Mouse (Mus musculus) bone marrow, adult 2 months (tissue): ENCODE data around the gene Gphn. TPM values are rescaled to one million over a fixed set of nuclear protein-coding genes. Genes with fewer than 3 reads are reported as not detected.
"Not testable (repeated sequence)": the region's sequence is repeated elsewhere in the genome, so short reads cannot be mapped to it uniquely, and the experiment has no call there.

Source experiments
- H3K27ac ChIP-seq: fragments of 200-500 bp; 2 replicates; pipeline ENCODE4 v1.5.1; 2012; ENCODE audit warnings: low read depth, mild to moderate bottlenecking, control low read depth, inconsistent platforms, low read length; ENCODE audit not compliant: control insufficient read depth, poor library complexity, insufficient read depth
- H3K4me1 ChIP-seq: fragments of 200-500 bp; 2 replicates; pipeline ENCODE4 v1.6.1; 2011; ENCODE audit warnings: low read length; ENCODE audit not compliant: control insufficient read depth, insufficient read depth
- H3K4me3 ChIP-seq: fragments of 200-500 bp; replicated peaks from 2 replicates; pipeline ENCODE3; 2011; ENCODE audit warnings: mild to moderate bottlenecking, low read depth, low read length, control low read depth; ENCODE audit not compliant: control insufficient read depth
- CTCF ChIP-seq: fragments of 200-500 bp; IDR thresholded peaks from 2 replicates; pipeline ENCODE4 v1.5.1; 2011; ENCODE audit warnings: low read length, control low read depth; ENCODE audit not compliant: control insufficient read depth, insufficient read depth
- POLR2A ChIP-seq: fragments of 200-500 bp; IDR thresholded peaks from 2 replicates; pipeline ENCODE4 v1.6.1; 2011; ENCODE audit warnings: low read depth, mild to moderate bottlenecking, control low read depth, low read length, borderline replicate concordance; ENCODE audit not compliant: control insufficient read depth
- WGBS: fragments of 180-500 bp; shearing (Covaris S2); methylation state at CpG from one replicate; pipeline ENCODE4 v1.1.7; 2018; 5-methylcytosine and 5-hydroxymethylcytosine counted together
- polyA plus RNA-seq: library from polyadenylated mRNA; stranded (reverse); fragments of >200 nt; gene quantifications from 2 replicates; pipeline ENCODE4 v1.2.4, GENCODE M21; 2011; ENCODE audit warnings: low replicate concordance; ENCODE audit not compliant: missing spikeins, insufficient read depth, insufficient read length

Gphn gene
- polyA plus RNA-seq, 1 experiment = 3.7 TPM

DNA sequence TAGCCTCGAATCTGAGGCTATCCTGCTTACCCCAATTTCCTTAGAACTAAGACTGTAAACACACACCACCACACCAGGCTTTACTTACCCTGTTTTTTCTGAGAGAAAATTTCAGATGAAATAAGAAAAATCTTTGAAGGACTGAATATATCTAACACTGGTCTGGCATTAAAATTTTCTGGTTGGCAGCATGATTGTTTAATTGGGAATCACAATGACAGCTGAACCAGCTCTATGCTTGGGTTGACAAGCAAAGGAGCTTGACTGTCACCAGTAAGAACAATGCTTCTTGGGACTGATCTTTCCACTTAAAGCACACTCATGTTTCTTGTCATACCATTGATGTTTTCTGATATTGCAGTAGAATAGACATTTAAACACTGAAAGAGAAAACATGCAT, 296.0 kb downstream of the Gphn start:
- Histone ChIP-seq H3K4me3 (no peak overlapping the region), H3K27ac (no peak overlapping the region), H3K4me1 (no peaks in the 10 kb centered on the region)
- TF ChIP-seq CTCF (no peak), POLR2A (no peak)
- WGBS = 63% methylated on average over 1 of the region's 1 CpGs

GRCm38 (mm10) chr12:78522804-78523394, 296.7 kb downstream of the Gphn start:
- TF ChIP-seq POLR2A (no peak), CTCF (no peak)
- Histone ChIP-seq H3K4me1 (no peaks in the 10 kb centered on the region), H3K4me3 (no peak overlapping the region), H3K27ac (no peak overlapping the region)
- 86% methylated on average over 5 of the region's 5 CpGs for WGBS

GRCm38 (mm10) chr12:78537590-78537989, 311.4 kb downstream of the Gphn start:
- not testable (repeated sequence) for H3K27ac ChIP-seq, H3K4me3 ChIP-seq, H3K4me1 ChIP-seq

- TF ChIP-seq CTCF = no peak
- TF ChIP-seq POLR2A = no peak
- no peaks in the 10 kb centered on the region for H3K4me1 ChIP-seq
- 56% methylated on average over 2 of the region's 2 CpGs for WGBS
- no peak overlapping the region for H3K27ac ChIP-seq
- no peak overlapping the region for H3K4me3 ChIP-seq
These were observed 324.7 kb downstream of the Gphn start for GRCm38 (mm10) chr12:78550913-78551312.

DNA sequence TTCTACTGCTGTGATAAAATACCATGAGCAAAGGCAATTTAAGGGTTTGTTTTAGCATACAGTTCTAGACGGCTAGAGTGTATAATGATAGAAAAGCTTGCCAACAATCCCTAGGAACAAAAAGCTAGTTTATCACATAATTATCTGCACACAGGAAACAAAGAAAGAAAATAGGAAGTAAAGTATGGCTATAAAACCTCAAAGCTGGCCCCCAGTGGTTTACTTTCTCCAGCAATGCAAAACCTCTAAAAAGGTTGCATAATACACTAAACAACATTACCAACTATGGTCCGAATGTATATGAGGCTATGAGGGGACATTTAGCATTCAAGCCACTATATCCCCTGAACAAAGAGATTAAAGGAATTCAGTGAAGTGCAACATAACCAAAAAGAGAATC, 405.6 kb downstream of the Gphn start:
- no peak for TF ChIP-seq POLR2A
- TF ChIP-seq CTCF = no peak
- Histone ChIP-seq H3K27ac (no peak overlapping the region), H3K4me1 (no peaks in the 10 kb centered on the region), H3K4me3 (no peak overlapping the region)
- WGBS = 16% methylated on average over 2 of the region's 2 CpGs

- TF ChIP-seq CTCF (no peak), POLR2A (no peak)
- WGBS = 63% methylated on average over 1 of the region's 1 CpGs
- no peak overlapping the region for H3K4me3 ChIP-seq
- no peaks in the 10 kb centered on the region for H3K4me1 ChIP-seq
- no peak overlapping the region for H3K27ac ChIP-seq
These were observed 413.3 kb downstream of the Gphn start for GRCm38 (mm10) chr12:78639466-78639865.

DNA sequence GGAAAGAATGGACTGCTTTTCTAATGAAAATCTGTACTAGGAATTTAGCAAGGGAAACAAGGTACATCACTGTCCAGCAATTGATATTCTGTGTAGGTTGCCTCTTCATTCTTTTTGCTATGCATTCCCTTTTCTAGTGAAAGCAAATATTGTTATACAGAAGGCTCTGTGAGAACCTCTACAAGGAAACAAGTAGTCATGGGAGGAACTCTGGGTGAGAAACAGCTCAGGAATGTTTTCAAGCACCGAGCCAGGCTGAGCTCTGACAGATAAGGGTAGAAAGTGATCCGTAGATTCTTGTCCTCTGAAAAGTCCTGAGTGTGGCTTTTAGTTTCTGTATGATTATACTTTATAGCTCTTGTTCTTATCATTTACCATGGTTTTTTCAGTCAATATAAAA, 413.9 kb downstream of the Gphn start:
- no peak for TF ChIP-seq CTCF
- no peak for TF ChIP-seq POLR2A
- Histone ChIP-seq H3K27ac (no peak overlapping the region), H3K4me1 (no peaks in the 10 kb centered on the region), H3K4me3 (no peak overlapping the region)
- 83% methylated on average over 2 of the region's 2 CpGs for WGBS

DNA sequence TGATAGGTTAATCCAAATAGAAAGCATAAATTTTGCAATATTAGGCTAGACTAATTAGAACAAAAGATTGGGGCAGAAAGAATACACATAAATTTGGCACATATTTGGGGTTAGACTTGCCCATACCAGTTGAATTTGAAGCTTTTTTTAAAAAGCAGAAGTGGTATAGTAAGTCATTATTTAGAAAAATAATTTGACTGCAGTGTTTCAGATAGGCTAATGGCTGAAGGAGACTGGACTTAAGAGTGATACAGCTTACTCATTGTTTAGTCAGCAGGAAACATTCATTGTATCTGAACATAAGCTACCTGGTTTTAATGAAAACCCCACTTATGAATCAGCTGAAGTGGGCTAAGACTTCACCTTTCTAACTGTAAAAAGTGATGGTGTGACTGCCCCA, 415.0 kb downstream of the Gphn start:
- Histone ChIP-seq H3K27ac (no peak overlapping the region), H3K4me1 (no peaks in the 10 kb centered on the region)
- TF ChIP-seq CTCF (no peak), POLR2A (no peak)

DNA sequence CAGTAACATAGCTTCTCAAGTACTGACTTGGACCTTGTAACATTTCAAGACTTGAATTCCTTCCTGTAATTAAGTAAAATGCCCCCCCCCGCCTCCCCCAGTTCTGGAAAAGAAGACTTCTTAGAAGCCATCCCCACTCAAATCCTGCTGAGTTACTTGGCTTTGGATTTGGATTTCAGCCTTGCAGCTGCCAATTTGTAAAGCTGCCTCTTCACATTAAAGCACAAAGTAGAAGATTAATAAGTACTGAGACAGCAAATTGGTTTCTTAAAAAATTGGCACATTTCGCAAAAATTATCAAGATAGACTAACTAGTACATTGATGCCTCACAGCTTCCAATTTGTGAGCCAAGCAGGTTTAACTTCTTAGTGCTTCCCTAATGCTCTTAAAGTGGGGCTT, 417.5 kb downstream of the Gphn start:
- Histone ChIP-seq H3K27ac (no peak overlapping the region), H3K4me1 (no peaks in the 10 kb centered on the region), H3K4me3 (no peak overlapping the region)
- TF ChIP-seq CTCF (no peak), POLR2A (no peak)
- WGBS = 87% methylated on average over 2 of the region's 2 CpGs

More for the DNA sequence above, 415.0 kb downstream of the Gphn start:
- no peak overlapping the region for H3K4me3 ChIP-seq

- Histone ChIP-seq H3K27ac (no peak overlapping the region), H3K4me3 (no peak overlapping the region), H3K4me1 (no peaks in the 10 kb centered on the region)
- no peak for TF ChIP-seq CTCF
- TF ChIP-seq POLR2A = no peak
- 81% methylated on average over 1 of the region's 1 CpGs for WGBS
These were observed 419.1 kb downstream of the Gphn start for GRCm38 (mm10) chr12:78645282-78645681.
